Mouse (Mus musculus) splenic B cell, adult 2 months (primary cell): ENCODE results near the gene Wfdc15b.
"Not testable (repeated sequence)": the region's sequence is repeated elsewhere in the genome, so short reads cannot be mapped to it uniquely, and the experiment has no call there.

Experiments used
- DNase-seq: peaks from one replicate; pipeline ENCODE4 v3.0.0-alpha.2; 2011; ENCODE audit warnings: low read depth, low spot score
- H3K27me3 ChIP-seq: 2 replicates; pipeline ENCODE4 v1.6.1; 2012; ENCODE audit warnings: mild to moderate bottlenecking, low read length, moderate library complexity, mixed read lengths; ENCODE audit not compliant: control insufficient read depth, poor library complexity, insufficient read depth, severe bottlenecking
- H3K36me3 ChIP-seq: 2 replicates; pipeline ENCODE4 v1.6.1; 2012; ENCODE audit warnings: mild to moderate bottlenecking, low read length, moderate library complexity, mixed read lengths; ENCODE audit not compliant: control insufficient read depth, poor library complexity, insufficient read depth, severe bottlenecking

Wfdc15b gene

GRCm38 (mm10) chr2:164221522-164221921, at the start of gene Wfdc15b:
Gene Wfdc15b (minus strand): TSS chr2:164221660.
- Histone ChIP-seq H3K36me3 (no peaks in the 10 kb centered on the region), H3K27me3 (no peaks in the 10 kb centered on the region)
- DNase-seq = no peak

- DNase-seq = not testable (repeated sequence)
Observed at GRCm38 (mm10) chr2:164256540-164256939, 35.1 kb upstream of the Wfdc15b start, which contains the start of gene Svs3b. Gene Svs3b (minus strand): TSS chr2:164256640.

GRCm38 (mm10) chr2:164238366-164238765, 16.9 kb upstream of the Wfdc15b start, which contains the start of gene Svs2:
Gene Svs2 (minus strand): TSS chr2:164238466.
- H3K36me3 ChIP-seq = no peaks in the 10 kb centered on the region
- no peaks in the 10 kb centered on the region for H3K27me3 ChIP-seq
- no peak for DNase-seq

More at GRCm38 (mm10) chr2:164256540-164256939, 35.1 kb upstream of the Wfdc15b start, which contains the start of gene Svs3b:
- not testable (repeated sequence) for H3K36me3 ChIP-seq, H3K27me3 ChIP-seq

- no peaks in the 10 kb centered on the region for H3K27me3 ChIP-seq
- no peaks in the 10 kb centered on the region for H3K36me3 ChIP-seq
- DNase-seq = no peak
Observed at GRCm38 (mm10) chr2:164232671-164233070, 11.2 kb upstream of the Wfdc15b start.

GRCm38 (mm10) chr2:164228361-164229070, 7.1 kb upstream of the Wfdc15b start:
- DNase-seq = no peak
- H3K27me3 ChIP-seq = no peaks in the 10 kb centered on the region
- H3K36me3 ChIP-seq = no peaks in the 10 kb centered on the region

- no peaks in the 10 kb centered on the region for H3K27me3 ChIP-seq
- no peak for DNase-seq
- no peaks in the 10 kb centered on the region for H3K36me3 ChIP-seq
Observed at GRCm38 (mm10) chr2:164219295-164219694, 2.2 kb downstream of the Wfdc15b start.

GRCm38 (mm10) chr2:164212711-164213110, 8.7 kb downstream of the Wfdc15b start:
- no peaks in the 10 kb centered on the region for H3K27me3 ChIP-seq
- H3K36me3 ChIP-seq = no peaks in the 10 kb centered on the region
- no peak for DNase-seq

- H3K36me3 ChIP-seq = no peaks in the 10 kb centered on the region
- no peak for DNase-seq
- no peaks in the 10 kb centered on the region for H3K27me3 ChIP-seq
Observed at GRCm38 (mm10) chr2:164210892-164211291, 10.6 kb downstream of the Wfdc15b start.

GRCm38 (mm10) chr2:164206676-164207075, 14.8 kb downstream of the Wfdc15b start:
- Histone ChIP-seq H3K27me3 (no peaks in the 10 kb centered on the region), H3K36me3 (no peaks in the 10 kb centered on the region)
- DNase-seq = no peak

GRCm38 (mm10) chr2:164206011-164206410, 15.4 kb downstream of the Wfdc15b start:
- not testable (repeated sequence) for H3K27me3 ChIP-seq, H3K36me3 ChIP-seq, DNase-seq

GRCm38 (mm10) chr2:164199626-164200327, 21.7 kb downstream of the Wfdc15b start, which contains the start of gene Wfdc15a:
Gene Wfdc15a (minus strand): TSS chr2:164200130.
- H3K36me3 ChIP-seq = no peaks in the 10 kb centered on the region

GRCm38 (mm10) chr2:164196700-164196990, 24.8 kb downstream of the Wfdc15b start:
- H3K36me3 ChIP-seq = no peaks in the 10 kb centered on the region
- DNase-seq = no peak
- no peaks in the 10 kb centered on the region for H3K27me3 ChIP-seq

More at GRCm38 (mm10) chr2:164199626-164200327, 21.7 kb downstream of the Wfdc15b start, which contains the start of gene Wfdc15a:
- no peaks in the 10 kb centered on the region for H3K27me3 ChIP-seq
- DNase-seq = no peak

- no peak for DNase-seq
- no peaks in the 10 kb centered on the region for H3K27me3 ChIP-seq
- no peaks in the 10 kb centered on the region for H3K36me3 ChIP-seq
Observed at GRCm38 (mm10) chr2:164195971-164196699, 25.3 kb downstream of the Wfdc15b start.

GRCm38 (mm10) chr2:164194959-164195630, 26.4 kb downstream of the Wfdc15b start:
- H3K27me3 ChIP-seq = no peaks in the 10 kb centered on the region
- DNase-seq = no peak
- H3K36me3 ChIP-seq = no peaks in the 10 kb centered on the region
